Mouse (Mus musculus) right cerebral cortex, postnatal 4 days (tissue): ENCODE measurements at regions not wholly inside any gene's neighbourhood (a gene's known extent, or its start where the extent isn't known, plus 50 kb on each side); places are given as distances from the start of the nearest gene placed in this dataset.

ENCODE experiments used
- DNase-seq: peaks from one replicate; pipeline ENCODE4 v3.0.0-alpha.2; 2022

- DNase-seq = no peak
These were observed 71.0 kb upstream of the Gm11733 start for GRCm38 (mm10) chr11:117413133-117413532.

- DNase-seq = no peak
These were observed 70.0 kb upstream of the Gm11733 start for GRCm38 (mm10) chr11:117413942-117414705.

- DNase-seq = peak; percentile 40
These were observed 69.3 kb upstream of the Gm11733 start for GRCm38 (mm10) chr11:117414871-117415323.

GRCm38 (mm10) chr11:117415466-117415865 is 68.7 kb upstream of the Gm11733 start:
- DNase-seq = peak; percentile 37

GRCm38 (mm10) chr11:117415955-117416354 is 68.2 kb upstream of the Gm11733 start:
- DNase-seq = no peak

GRCm38 (mm10) chr11:117416984-117417670 is 67.0 kb upstream of the Gm11733 start:
- DNase-seq = no peak

GRCm38 (mm10) chr11:117417959-117418574 is 66.1 kb upstream of the Gm11733 start:
- DNase-seq = no peak

GRCm38 (mm10) chr11:117418939-117419338 is 65.2 kb upstream of the Gm11733 start:
- DNase-seq = no peak

- no peak for DNase-seq
These were observed 64.7 kb upstream of the Gm11733 start for GRCm38 (mm10) chr11:117419351-117419969.

- DNase-seq = no peak
These were observed 61.5 kb upstream of the Gm11733 start for GRCm38 (mm10) chr11:117422713-117423112.

GRCm38 (mm10) chr11:117423422-117423821 is 60.7 kb upstream of the Gm11733 start:
- DNase-seq = no peak

- no peak for DNase-seq
These were observed 58.7 kb upstream of the Gm11733 start for GRCm38 (mm10) chr11:117425466-117425865.

GRCm38 (mm10) chr11:117425927-117426326 is 58.2 kb upstream of the Gm11733 start:
- DNase-seq = no peak

GRCm38 (mm10) chr11:117426651-117427050 is 57.5 kb upstream of the Gm11733 start:
- DNase-seq = no peak

- no peak for DNase-seq
These were observed 56.2 kb upstream of the Gm11733 start for GRCm38 (mm10) chr11:117427808-117428510.

GRCm38 (mm10) chr11:117429326-117429752 is 54.8 kb upstream of the Gm11733 start:
- no peak for DNase-seq

GRCm38 (mm10) chr11:117429894-117430293 is 54.3 kb upstream of the Gm11733 start:
- no peak for DNase-seq

- DNase-seq = peak; percentile 52
These were observed 50.1 kb upstream of the Gm11733 start for GRCm38 (mm10) chr11:117434056-117434455.
